Mouse (Mus musculus) megakaryocyte-erythroid progenitor cell, adult 5-6 weeks (primary cell): ENCODE measurements around the gene Mospd1. TPM values are rescaled to one million over a fixed set of nuclear protein-coding genes. Genes with fewer than 3 reads are reported as not detected.
A peak's percentile ranks its signal among the peaks of the same experiment; 100 is the strongest.

Source experiments
- ATAC-seq: replicated peaks from 2 replicates; pipeline ENCODE4 v1.8.0; 2016; ENCODE audit warnings: mild to moderate bottlenecking, inconsistent platforms; ENCODE audit not compliant: severe bottlenecking, poor library complexity, low FRiP score, low TSS enrichment
- total RNA-seq, 2 experiments: library from RNA; stranded (forward) in 1 of 2; stranded (reverse) in 1 of 2; fragments of 200-1000, 215-1000 nt in 1 of 2; fragments of >200 nt in 1 of 2; fragmentation: Nextera tagmentation in 1 of 2; gene quantifications; 2 replicates each; pipeline ENCODE4 v1.2.3; 2014 to 2017

Gene Mospd1
- total RNA-seq (2014; fragmentation: Nextera tagmentation) (24.8 and 31.4 TPM in 2 replicates), total RNA-seq (2017) (25.8 and 38.5 TPM in 2 replicates)

DNA sequence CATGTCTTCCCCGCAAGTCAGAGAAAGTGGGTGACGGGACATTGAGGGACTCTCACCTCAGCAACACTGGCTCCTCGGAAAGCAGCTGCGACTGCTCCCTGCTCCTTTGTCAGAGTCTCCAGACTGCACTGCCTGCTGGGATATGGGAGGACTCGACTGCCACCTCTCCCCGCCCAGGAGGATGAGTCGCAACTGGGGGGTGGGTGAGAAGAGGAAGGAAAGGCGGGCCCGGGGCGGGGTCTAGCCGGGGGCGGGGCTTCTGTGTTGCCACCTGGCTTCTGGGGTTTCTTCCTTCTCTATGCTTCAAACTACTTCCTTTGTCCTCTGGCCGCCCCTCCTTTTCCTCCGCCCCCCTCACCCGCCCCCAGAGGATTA lies at the start of gene Mospd1:
Mospd1 (minus strand) TSS at position 137 of the 375 bp plus-strand sequence.
- peak; percentile 96 for ATAC-seq

DNA sequence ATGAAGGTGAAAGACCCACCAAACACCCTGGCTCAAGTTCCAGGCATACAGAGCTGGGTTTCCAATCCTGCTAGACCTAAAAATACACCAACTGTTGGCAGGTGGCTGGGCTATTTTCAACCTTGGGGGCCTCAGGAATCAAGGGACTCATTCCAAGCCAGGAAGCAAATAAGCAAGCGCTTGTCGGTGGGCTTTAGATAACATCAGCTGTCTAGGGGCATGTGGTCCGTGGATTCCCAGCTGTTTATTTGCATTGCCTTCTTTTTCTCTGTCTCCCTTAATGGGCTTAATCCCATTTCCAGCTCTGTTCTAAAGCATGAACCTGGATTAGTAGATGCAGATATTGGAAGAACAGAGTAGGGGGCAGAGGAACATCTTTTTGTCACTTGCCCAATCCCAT lies 16.1 kb upstream of the Mospd1 start:
- no peak for ATAC-seq

DNA sequence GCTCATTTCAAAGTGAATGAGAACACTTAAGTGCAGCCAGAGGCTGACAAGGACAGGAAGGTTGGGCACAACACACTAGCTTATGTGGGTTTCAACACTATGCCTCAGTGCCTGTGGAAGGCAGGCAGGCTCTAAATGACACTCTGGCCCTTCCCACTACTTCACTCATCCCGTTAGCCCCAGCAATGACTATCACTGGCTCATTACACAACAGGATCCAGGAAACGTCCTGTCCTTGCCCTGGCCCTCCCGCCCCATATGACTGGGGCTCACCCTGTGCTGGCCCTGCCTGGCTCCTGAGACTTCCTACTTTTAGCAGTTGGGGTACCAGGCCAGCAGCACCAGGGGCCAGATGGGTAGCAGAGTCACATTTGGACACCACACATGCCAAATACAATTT lies 12.8 kb upstream of the Mospd1 start:
- no peak for ATAC-seq

GRCm38 (mm10) chrX:53369534-53370365 lies 552 bp downstream of the Mospd1 start:
- ATAC-seq = peak; percentile 94

- ATAC-seq = peak; percentile 62
Observed at GRCm38 (mm10) chrX:53364668-53365383, 5.5 kb downstream of the Mospd1 start.

GRCm38 (mm10) chrX:53348374-53348773 lies 21.9 kb downstream of the Mospd1 start:
- ATAC-seq = no peak

DNA sequence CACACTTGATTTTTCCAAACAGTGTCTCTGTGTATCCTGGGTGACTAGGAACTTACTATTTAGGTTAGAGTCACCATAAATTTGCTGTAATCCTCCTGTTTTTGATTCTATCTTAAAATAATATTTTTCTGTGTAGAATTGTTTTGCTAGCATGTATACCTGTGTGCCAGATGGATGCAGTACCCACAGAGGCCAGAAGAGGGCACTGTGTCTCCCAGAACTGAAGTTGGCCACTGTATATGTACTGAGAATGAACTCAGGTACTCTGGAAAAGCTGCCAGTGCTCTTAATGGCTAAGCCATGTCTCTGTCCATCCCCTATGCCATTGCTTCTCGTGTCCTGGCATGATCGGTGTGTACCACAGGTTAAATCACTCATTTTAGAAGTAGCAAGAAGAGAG lies 28.8 kb downstream of the Mospd1 start:
- 0 out of 2 replicates have a peak, but pooled peaks have one; percentile 57 for ATAC-seq

GRCm38 (mm10) chrX:53337355-53337754 lies 32.9 kb downstream of the Mospd1 start:
- no peak for ATAC-seq

DNA sequence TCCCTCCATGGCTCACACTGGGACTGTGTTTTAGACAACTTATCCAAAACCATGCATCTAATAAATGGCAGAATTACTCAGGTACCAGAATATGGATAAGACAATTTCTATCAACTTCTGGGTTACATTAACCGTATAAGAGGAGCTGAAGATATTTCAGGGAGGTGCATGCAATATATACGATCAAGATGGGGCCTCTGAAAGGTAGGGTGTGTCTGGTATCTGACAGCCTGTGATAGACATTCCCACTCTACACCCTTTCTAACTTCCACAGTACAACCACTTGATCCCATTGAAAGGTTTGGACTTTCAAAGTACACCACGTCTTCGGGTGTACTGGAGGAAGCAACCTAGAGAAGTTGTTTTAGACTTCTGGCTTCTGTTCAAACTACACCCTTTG lies 39.9 kb downstream of the Mospd1 start:
- no peak for ATAC-seq

GRCm38 (mm10) chrX:53321111-53321510 lies 49.2 kb downstream of the Mospd1 start:
- ATAC-seq = no peak

DNA sequence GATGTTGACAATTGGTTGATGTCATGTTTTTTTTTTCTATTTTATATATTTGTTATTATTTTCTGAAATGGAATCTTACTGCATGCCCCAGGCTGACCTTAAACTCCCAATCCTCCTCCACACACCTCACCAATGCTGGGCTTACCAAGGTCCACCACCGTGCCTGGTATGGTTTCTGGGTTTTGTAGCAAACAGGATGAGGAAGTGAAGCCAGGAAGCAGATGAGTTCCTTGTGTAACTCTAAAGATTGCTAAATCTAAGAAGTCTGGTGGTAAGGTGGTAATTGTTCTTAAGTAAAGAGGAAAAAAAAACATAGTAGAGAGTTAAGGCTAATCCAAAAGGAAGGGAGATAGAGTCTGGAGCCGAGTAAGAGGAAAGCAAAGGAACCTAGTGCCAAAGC lies 49.7 kb downstream of the Mospd1 start:
- ATAC-seq = no peak

Other genes starting within 250 kb of the Mospd1 start
- not detected in 2 replicates for gene Plac1, start 130.4 kb downstream of the Mospd1 start, total RNA-seq (2014; fragmentation: Nextera tagmentation)
- gene Plac1, start 130.4 kb downstream of the Mospd1 start, total RNA-seq (2017) = not detected in 2 replicates
- gene Fam122b, start 100.7 kb downstream of the Mospd1 start, total RNA-seq (2014; fragmentation: Nextera tagmentation) = 16.0 and 21.5 TPM in 2 replicates
- gene Fam122b, start 100.7 kb downstream of the Mospd1 start, total RNA-seq (2017) = 5.7 and 8.4 TPM in 2 replicates
- not detected in 2 replicates for gene Fam122c, start 97.1 kb downstream of the Mospd1 start, total RNA-seq (2014; fragmentation: Nextera tagmentation)
- not detected in 2 replicates for gene Fam122c, start 97.1 kb downstream of the Mospd1 start, total RNA-seq (2017)
- gene Etd, start 64.4 kb upstream of the Mospd1 start, total RNA-seq (2014; fragmentation: Nextera tagmentation) = not detected in 2 replicates
- gene Etd, start 64.4 kb upstream of the Mospd1 start, total RNA-seq (2017) = not detected in 2 replicates
- not detected in 2 replicates for gene Rtl8c, start 237.5 kb upstream of the Mospd1 start, total RNA-seq (2014; fragmentation: Nextera tagmentation)
- gene Rtl8c, start 237.5 kb upstream of the Mospd1 start, total RNA-seq (2017) = 11.2 TPM in 1 of 2 replicates, not detected in the other
- not detected in 2 replicates for gene Gm14597, start 238.5 kb upstream of the Mospd1 start, total RNA-seq (2014; fragmentation: Nextera tagmentation)
- not detected in 2 replicates for gene Gm14597, start 238.5 kb upstream of the Mospd1 start, total RNA-seq (2017)